8 mouse cellular contexts compared by ENCODE assay signal in the genomic region with DNA sequence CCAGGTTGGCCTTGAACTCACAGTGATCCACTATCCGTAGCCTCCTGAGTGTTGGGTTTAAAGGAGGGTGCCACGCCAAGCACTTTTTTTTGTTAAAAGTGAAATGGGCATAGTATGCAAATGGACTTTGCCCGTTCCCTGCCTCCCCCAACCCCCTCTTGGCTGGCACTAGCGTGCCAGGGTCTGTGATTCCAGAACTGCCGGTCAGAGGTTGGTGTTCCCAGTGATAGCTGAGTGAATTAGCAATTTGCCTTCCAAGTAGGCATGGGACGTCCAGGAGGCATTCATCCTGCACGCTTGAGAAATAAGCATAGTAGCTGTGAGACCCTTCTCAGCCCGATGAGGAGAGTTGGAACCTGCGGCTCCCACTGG. TPM values are rescaled to one million over a fixed set of nuclear protein-coding genes. Genes with fewer than 3 reads are reported as not detected.
A peak's percentile ranks its signal among the peaks of the same experiment; 100 is the strongest.
DNase-seq lines count a peak whose midpoint lies in the region; ATAC-seq and TF ChIP-seq lines count a peak whose summit lies in the region.

No protein-coding gene starts in this region.

- peak overlapping the region; percentile 99 for H3K4me2 ChIP-seq in heart, embryonic 16.5 days (ENCODE audit: low read depth, low read length)
- peak overlapping the region; percentile 87 for H3K4me2 ChIP-seq in forebrain, embryonic 11.5 days (ENCODE audit: low read depth, low read length, severe bottlenecking)
- H3K4me2 ChIP-seq in kidney, postnatal 0 days (ENCODE audit: low read length) = peak overlapping the region; percentile 92
- peak overlapping the region; percentile 89 for H3K4me2 ChIP-seq in midbrain, postnatal 0 days (ENCODE audit: low read depth, low read length, poor library complexity, severe bottlenecking)

- no peaks in the 10 kb centered on the region for H3K9me3 ChIP-seq in heart, embryonic 16.5 days (replicated peaks; ENCODE audit: control insufficient read depth, low read length)
- H3K9me3 ChIP-seq in forebrain, embryonic 11.5 days (ENCODE audit: control insufficient read depth, low read length) = no peaks in the 10 kb centered on the region
- H3K9me3 ChIP-seq in kidney, postnatal 0 days (replicated peaks; ENCODE audit: low read length) = no peaks in the 10 kb centered on the region
- no peaks in the 10 kb centered on the region for H3K9me3 ChIP-seq in midbrain, postnatal 0 days (ENCODE audit: low read length)

- ATAC-seq in heart, embryonic 16.5 days (replicated peaks; ENCODE audit: extremely low read depth, insufficient read depth, low FRiP score) = no peak
- ATAC-seq in forebrain, embryonic 11.5 days (replicated peaks; ENCODE audit: low FRiP score) = no peak
- ATAC-seq in kidney, postnatal 0 days (replicated peaks; ENCODE audit: low FRiP score, low read depth) = peak; percentile 35
- no peak for ATAC-seq in midbrain, postnatal 0 days (ENCODE audit: low FRiP score)
- ATAC-seq in granulocyte monocyte progenitor cell, adult 5-6 weeks (replicated peaks; ENCODE audit: poor library complexity, severe bottlenecking) = no peak

- intact Hi-C loops in heart, postnatal 25 days (cut with DNase I) = loop anchor here (5.0 to 10.0 kb wide), 2 partner anchors 39 to 113 kb away; no protein-coding TSS in a partner anchor

- peak overlapping the region; percentile 80 for H3K4me3 ChIP-seq in heart, embryonic 16.5 days (ENCODE audit: low read length)
- peak overlapping the region; percentile 66 for H3K4me3 ChIP-seq in forebrain, embryonic 11.5 days (ENCODE audit: low read depth, low read length)
- H3K4me3 ChIP-seq in kidney, postnatal 0 days (replicated peaks; ENCODE audit: low read depth, low read length) = peak overlapping the region; percentile 60
- peak overlapping the region; percentile 63 for H3K4me3 ChIP-seq in midbrain, postnatal 0 days (ENCODE audit: low read depth, low read length)

- H3K36me3 ChIP-seq in heart, embryonic 16.5 days (ENCODE audit: control insufficient read depth, insufficient read depth) = no peaks in the 10 kb centered on the region
- no peaks in the 10 kb centered on the region for H3K36me3 ChIP-seq in forebrain, embryonic 11.5 days (ENCODE audit: control insufficient read depth, insufficient read depth, low read length)
- H3K36me3 ChIP-seq in kidney, postnatal 0 days (ENCODE audit: insufficient read depth, low read length) = no peaks in the 10 kb centered on the region
- no peaks in the 10 kb centered on the region for H3K36me3 ChIP-seq in midbrain, postnatal 0 days (ENCODE audit: insufficient read depth, low read length)

- peaks cover 7% of the 10 kb centered on the region for H3K4me1 ChIP-seq in heart, embryonic 16.5 days (ENCODE audit: control insufficient read depth, insufficient read depth, low read length)
- no peaks in the 10 kb centered on the region for H3K4me1 ChIP-seq in forebrain, embryonic 11.5 days (replicated peaks; ENCODE audit: control insufficient read depth, insufficient read depth, low read length)
- H3K4me1 ChIP-seq in kidney, postnatal 0 days (replicated peaks; ENCODE audit: insufficient read depth, low read length) = no peaks in the 10 kb centered on the region
- no peaks in the 10 kb centered on the region for H3K4me1 ChIP-seq in midbrain, postnatal 0 days (ENCODE audit: insufficient read depth, low read length)

- H3K27me3 ChIP-seq in heart, embryonic 16.5 days (ENCODE audit: control insufficient read depth, insufficient read depth, low read length) = no peaks in the 10 kb centered on the region
- H3K27me3 ChIP-seq in forebrain, embryonic 11.5 days (ENCODE audit: control insufficient read depth, insufficient read depth, low read length) = no peaks in the 10 kb centered on the region
- no peaks in the 10 kb centered on the region for H3K27me3 ChIP-seq in kidney, postnatal 0 days (ENCODE audit: insufficient read depth, low read length)
- no peaks in the 10 kb centered on the region for H3K27me3 ChIP-seq in midbrain, postnatal 0 days (ENCODE audit: insufficient read depth, low read length)

- no peak for DNase-seq in heart, postnatal 25 days (ENCODE audit: low spot score)
- no peak for DNase-seq in forebrain, embryonic 11.5 days (ENCODE audit: low spot score)
- no peak for DNase-seq in kidney, postnatal 0 days (ENCODE audit: low spot score)
- DNase-seq in midbrain, postnatal 0 days (ENCODE audit: low spot score) = no peak
- DNase-seq in gastrocnemius, adult 8-10 months (ENCODE audit: low spot score in 2 of 2) = no peak
- DNase-seq in cerebellum, adult 18-20 months = no peak

- WGBS in heart, embryonic 16.5 days = 42% methylated on average over 9 of the region's 9 CpGs
- 44% methylated on average over 9 of the region's 9 CpGs for WGBS in forebrain, embryonic 11.5 days
- 35% methylated on average over 9 of the region's 9 CpGs for WGBS in kidney, postnatal 0 days
- 42% methylated on average over 9 of the region's 9 CpGs for WGBS in midbrain, postnatal 0 days

- H3K27ac ChIP-seq in heart, embryonic 16.5 days (ENCODE audit: low read length) = no peak overlapping the region
- no peak overlapping the region for H3K27ac ChIP-seq in forebrain, embryonic 11.5 days (ENCODE audit: low read depth, low read length)
- H3K27ac ChIP-seq in kidney, postnatal 0 days = peak overlapping the region; percentile 70
- no peak overlapping the region for H3K27ac ChIP-seq in midbrain, postnatal 0 days (ENCODE audit: low read depth, low read length)

- no peak for TF ChIP-seq CTCF in kidney, postnatal 0 days (IDR thresholded peaks at IDR 0.05; ENCODE audit: low read depth)
- TF ChIP-seq CTCF in midbrain, postnatal 0 days (IDR thresholded peaks at IDR 0.05) = no peak

- peak overlapping the region; percentile 85 for H3K9ac ChIP-seq in heart, embryonic 16.5 days (ENCODE audit: low read length)
- peak overlapping the region; percentile 83 for H3K9ac ChIP-seq in forebrain, embryonic 11.5 days (ENCODE audit: low read length)
- peak overlapping the region; percentile 65 for H3K9ac ChIP-seq in kidney, postnatal 0 days (ENCODE audit: low read depth, low read length)
- H3K9ac ChIP-seq in midbrain, postnatal 0 days (replicated peaks; ENCODE audit: low read length, poor library complexity, severe bottlenecking) = no peak overlapping the region

RNA-seq across cellular contexts. Expression of a gene that starts 0.9 kb away (rescaled TPM):
- polyA plus RNA-seq in heart, embryonic 16.5 days (2015; fragmentation: Nextera tagmentation; extraction: Ambion mirVana) = 1.00 and 1.1 TPM in 2 replicates
- under 1 TPM; 0.16 to 0.42 TPM for total RNA-seq in heart, postnatal 25 days (2021)
- 12.5 and 12.7 TPM in 2 replicates for polyA plus RNA-seq in forebrain, embryonic 11.5 days (2014; fragmentation: Nextera tagmentation; extraction: Ambion mirVana)
- 43.8 and 47.8 TPM in 2 replicates for polyA plus RNA-seq in kidney, postnatal 0 days (2015; fragmentation: Nextera tagmentation; extraction: Ambion mirVana)
- 2.6 and 3.2 TPM in 2 replicates for total RNA-seq in midbrain, postnatal 0 days (2014; rRNA removed)
- polyA plus RNA-seq in midbrain, postnatal 0 days (2015; fragmentation: Nextera tagmentation; extraction: Ambion mirVana) = 3.9 and 4.3 TPM in 2 replicates
- total RNA-seq in gastrocnemius, adult 8-10 months (2022) = under 1 TPM in 2 of 4 experiments, not detected in 2; 0.07 to 0.11 TPM
- 4.4 and 7.4 TPM in 2 replicates for total RNA-seq in granulocyte monocyte progenitor cell, adult 5-6 weeks (2014; fragmentation: Nextera tagmentation)
- total RNA-seq in granulocyte monocyte progenitor cell, adult 5-6 weeks (2017) = 2.8 and 4.1 TPM in 2 replicates

RNA-seq across cellular contexts. Expression of a gene that starts 7.3 kb away (rescaled TPM):
- 0.20 TPM in 1 of 2 replicates, not detected in the other for polyA plus RNA-seq in heart, embryonic 16.5 days (2015; fragmentation: Nextera tagmentation; extraction: Ambion mirVana)
- under 1 TPM in 1 of 2 experiments, not detected in 1; 0.17 TPM for total RNA-seq in heart, postnatal 25 days (2021)
- not detected in 2 replicates for polyA plus RNA-seq in forebrain, embryonic 11.5 days (2014; fragmentation: Nextera tagmentation; extraction: Ambion mirVana)
- polyA plus RNA-seq in kidney, postnatal 0 days (2015; fragmentation: Nextera tagmentation; extraction: Ambion mirVana) = 0.34 and 0.38 TPM in 2 replicates
- total RNA-seq in midbrain, postnatal 0 days (2014; rRNA removed) = not detected in 2 replicates
- polyA plus RNA-seq in midbrain, postnatal 0 days (2015; fragmentation: Nextera tagmentation; extraction: Ambion mirVana) = 0.15 TPM in 1 of 2 replicates, not detected in the other
- total RNA-seq in gastrocnemius, adult 8-10 months (2022) = not detected
- not detected in 2 replicates for total RNA-seq in granulocyte monocyte progenitor cell, adult 5-6 weeks (2014; fragmentation: Nextera tagmentation)
- total RNA-seq in granulocyte monocyte progenitor cell, adult 5-6 weeks (2017) = not detected in 2 replicates

RNA-seq across cellular contexts. Expression of a gene that starts 16.8 kb away (rescaled TPM):
- 18.1 and 19.0 TPM in 2 replicates for polyA plus RNA-seq in heart, embryonic 16.5 days (2015; fragmentation: Nextera tagmentation; extraction: Ambion mirVana)
- 10 to 100 TPM; 12.2 to 14.3 TPM for total RNA-seq in heart, postnatal 25 days (2021)
- 6.8 and 7.5 TPM in 2 replicates for polyA plus RNA-seq in forebrain, embryonic 11.5 days (2014; fragmentation: Nextera tagmentation; extraction: Ambion mirVana)
- polyA plus RNA-seq in kidney, postnatal 0 days (2015; fragmentation: Nextera tagmentation; extraction: Ambion mirVana) = 26.5 and 29.3 TPM in 2 replicates
- 4.2 and 5.9 TPM in 2 replicates for total RNA-seq in midbrain, postnatal 0 days (2014; rRNA removed)
- polyA plus RNA-seq in midbrain, postnatal 0 days (2015; fragmentation: Nextera tagmentation; extraction: Ambion mirVana) = 4.7 and 5.6 TPM in 2 replicates
- total RNA-seq in gastrocnemius, adult 8-10 months (2022) = 1 to 10 TPM; 2.7 to 4.1 (median 3.9) TPM
- total RNA-seq in granulocyte monocyte progenitor cell, adult 5-6 weeks (2014; fragmentation: Nextera tagmentation) = 31.1 and 47.6 TPM in 2 replicates
- total RNA-seq in granulocyte monocyte progenitor cell, adult 5-6 weeks (2017) = 16.4 and 24.2 TPM in 2 replicates

RNA-seq across cellular contexts. Expression of a gene that starts 18.6 kb away (rescaled TPM):
- 100 and 104 TPM in 2 replicates for polyA plus RNA-seq in heart, embryonic 16.5 days (2015; fragmentation: Nextera tagmentation; extraction: Ambion mirVana)
- 10 to 100 TPM; 83.0 to 88.6 TPM for total RNA-seq in heart, postnatal 25 days (2021)
- 62.6 and 75.6 TPM in 2 replicates for polyA plus RNA-seq in forebrain, embryonic 11.5 days (2014; fragmentation: Nextera tagmentation; extraction: Ambion mirVana)
- polyA plus RNA-seq in kidney, postnatal 0 days (2015; fragmentation: Nextera tagmentation; extraction: Ambion mirVana) = 122 and 128 TPM in 2 replicates
- 106 and 120 TPM in 2 replicates for total RNA-seq in midbrain, postnatal 0 days (2014; rRNA removed)
- polyA plus RNA-seq in midbrain, postnatal 0 days (2015; fragmentation: Nextera tagmentation; extraction: Ambion mirVana) = 75.5 and 82.6 TPM in 2 replicates
- total RNA-seq in gastrocnemius, adult 8-10 months (2022) = 10 to 100 TPM; 35.9 to 42.5 (median 39.9) TPM
- 26.4 and 40.6 TPM in 2 replicates for total RNA-seq in granulocyte monocyte progenitor cell, adult 5-6 weeks (2014; fragmentation: Nextera tagmentation)
- total RNA-seq in granulocyte monocyte progenitor cell, adult 5-6 weeks (2017) = 21.2 and 26.2 TPM in 2 replicates

RNA-seq across cellular contexts. Expression of a gene that starts 35.8 kb away (rescaled TPM):
- polyA plus RNA-seq in heart, embryonic 16.5 days (2015; fragmentation: Nextera tagmentation; extraction: Ambion mirVana) = 8.3 TPM in 2 replicates
- total RNA-seq in heart, postnatal 25 days (2021) = 10 to 100 TPM; 43.8 to 44.2 TPM
- polyA plus RNA-seq in forebrain, embryonic 11.5 days (2014; fragmentation: Nextera tagmentation; extraction: Ambion mirVana) = 18.4 and 19.7 TPM in 2 replicates
- polyA plus RNA-seq in kidney, postnatal 0 days (2015; fragmentation: Nextera tagmentation; extraction: Ambion mirVana) = 10.8 and 11.0 TPM in 2 replicates
- total RNA-seq in midbrain, postnatal 0 days (2014; rRNA removed) = 38.5 and 55.7 TPM in 2 replicates
- 10.5 and 10.7 TPM in 2 replicates for polyA plus RNA-seq in midbrain, postnatal 0 days (2015; fragmentation: Nextera tagmentation; extraction: Ambion mirVana)
- 10 to 100 TPM; 66.1 to 80.3 (median 73.0) TPM for total RNA-seq in gastrocnemius, adult 8-10 months (2022)
- 27.5 and 28.0 TPM in 2 replicates for total RNA-seq in granulocyte monocyte progenitor cell, adult 5-6 weeks (2014; fragmentation: Nextera tagmentation)
- total RNA-seq in granulocyte monocyte progenitor cell, adult 5-6 weeks (2017) = 28.7 and 30.5 TPM in 2 replicates
